Mouse (Mus musculus) gastrocnemius, postnatal 36 days (tissue): ENCODE measurements around the gene Celsr1. TPM values are rescaled to one million over a fixed set of nuclear protein-coding genes. Genes with fewer than 3 reads are reported as not detected.

Experiments
- DNase-seq, 2 experiments: peaks; one replicate each; pipeline ENCODE4 v3.0.0; 2022
- intact Hi-C: fragments of 180-260 bp; cut with DNase I; formaldehyde crosslinking; loops from one replicate; pipeline ENCODE4 v1.15.1; 2025
- total RNA-seq, 2 experiments: library from RNA; stranded (reverse); gene quantifications; 2 replicates each; pipeline ENCODE4 v1.2.3; 2021

The Celsr1 gene
- total RNA-seq, 2 experiments from 2014 or later, result 0.10 to 0.37 TPM

GRCm38 (mm10) chr15:86000706-86001292 is 32.8 kb downstream of the Celsr1 start:
- intact Hi-C loops, result no loop called here
- no peak for DNase-seq

- intact Hi-C loops, result no loop called here
- no peak for DNase-seq
These were observed 34.9 kb downstream of the Celsr1 start for GRCm38 (mm10) chr15:85998525-85999230.

DNA sequence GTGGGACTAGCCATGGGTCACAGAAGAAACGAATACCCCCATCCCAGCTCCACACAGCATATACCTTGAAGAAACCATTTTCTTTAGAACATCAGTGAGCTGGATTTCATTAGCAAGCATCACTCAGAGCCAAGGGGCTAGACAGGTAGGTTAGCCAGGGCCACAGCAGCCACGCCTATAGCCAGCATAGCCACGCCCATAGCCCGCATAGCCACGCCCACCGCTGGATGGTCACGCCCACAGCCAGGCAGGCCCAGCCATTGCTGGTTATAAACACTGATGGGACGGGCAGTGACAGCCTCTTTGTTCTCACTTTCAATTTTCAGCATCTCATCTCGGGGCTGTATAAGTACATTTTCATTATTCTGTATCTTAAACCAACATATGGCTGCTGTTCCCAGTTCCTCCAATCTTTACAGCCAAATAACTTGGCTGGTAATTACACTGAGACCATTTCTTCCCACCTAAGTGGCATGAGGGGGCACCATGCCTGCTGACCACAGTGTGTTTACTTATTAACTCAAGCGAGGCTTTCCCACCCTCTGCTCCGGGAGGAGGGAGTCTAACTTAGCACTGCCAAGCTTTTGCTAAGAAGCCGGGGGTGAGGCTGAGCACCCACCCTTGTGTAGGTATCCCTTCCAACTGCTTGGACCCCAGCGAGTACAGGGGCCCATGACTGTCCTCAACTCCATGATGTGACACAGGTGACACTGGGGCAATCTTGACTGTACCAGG is 37.4 kb downstream of the Celsr1 start:
- intact Hi-C loops, result no loop called here

GRCm38 (mm10) chr15:85994906-85995608 is 38.5 kb downstream of the Celsr1 start:
- DNase-seq, result no peak
- intact Hi-C loops, result no loop called here

More for the DNA sequence above, 37.4 kb downstream of the Celsr1 start:
- no peak for DNase-seq

DNA sequence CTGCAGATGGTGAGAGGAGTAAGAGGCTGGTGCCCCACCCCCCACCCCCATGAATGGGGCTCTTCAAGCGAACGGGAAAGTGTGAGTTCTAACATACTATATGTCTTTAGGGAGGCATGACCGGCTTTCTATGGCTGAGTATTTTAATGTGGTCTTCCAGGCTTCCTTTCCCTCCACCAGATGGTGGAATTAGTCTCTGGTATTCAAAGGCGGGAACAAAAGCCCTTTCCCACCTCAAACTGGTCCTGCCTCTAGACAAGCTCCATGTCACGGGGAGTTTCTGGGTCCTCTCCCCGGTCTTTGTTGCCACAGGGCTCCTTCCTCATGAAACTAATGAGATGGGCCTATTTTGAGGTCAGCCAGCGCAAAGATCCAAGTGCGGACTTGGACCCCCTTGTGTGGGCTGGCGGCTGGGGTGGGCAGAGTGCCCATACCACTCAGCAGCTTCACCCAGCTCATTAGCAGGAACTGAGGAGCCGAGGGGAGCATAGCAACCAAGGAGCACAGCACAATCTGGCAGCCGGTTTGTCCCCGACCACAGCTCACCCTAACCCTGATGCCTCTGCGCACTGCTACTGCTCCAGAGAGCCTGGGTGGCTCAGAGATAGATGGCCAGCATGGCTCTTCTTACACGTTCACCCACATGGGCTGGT is 39.5 kb downstream of the Celsr1 start:
- intact Hi-C loops, result no loop called here

GRCm38 (mm10) chr15:85993386-85993785 is 40.2 kb downstream of the Celsr1 start:
- intact Hi-C loops, result no loop called here
- no peak for DNase-seq

More for the DNA sequence above, 39.5 kb downstream of the Celsr1 start:
- DNase-seq, result no peak

GRCm38 (mm10) chr15:85992125-85992495 is 41.5 kb downstream of the Celsr1 start:
- intact Hi-C loops, result no loop called here
- no peak for DNase-seq

- intact Hi-C loops, result no loop called here
These were observed 42.0 kb downstream of the Celsr1 start for GRCm38 (mm10) chr15:85991453-85992124.

DNA sequence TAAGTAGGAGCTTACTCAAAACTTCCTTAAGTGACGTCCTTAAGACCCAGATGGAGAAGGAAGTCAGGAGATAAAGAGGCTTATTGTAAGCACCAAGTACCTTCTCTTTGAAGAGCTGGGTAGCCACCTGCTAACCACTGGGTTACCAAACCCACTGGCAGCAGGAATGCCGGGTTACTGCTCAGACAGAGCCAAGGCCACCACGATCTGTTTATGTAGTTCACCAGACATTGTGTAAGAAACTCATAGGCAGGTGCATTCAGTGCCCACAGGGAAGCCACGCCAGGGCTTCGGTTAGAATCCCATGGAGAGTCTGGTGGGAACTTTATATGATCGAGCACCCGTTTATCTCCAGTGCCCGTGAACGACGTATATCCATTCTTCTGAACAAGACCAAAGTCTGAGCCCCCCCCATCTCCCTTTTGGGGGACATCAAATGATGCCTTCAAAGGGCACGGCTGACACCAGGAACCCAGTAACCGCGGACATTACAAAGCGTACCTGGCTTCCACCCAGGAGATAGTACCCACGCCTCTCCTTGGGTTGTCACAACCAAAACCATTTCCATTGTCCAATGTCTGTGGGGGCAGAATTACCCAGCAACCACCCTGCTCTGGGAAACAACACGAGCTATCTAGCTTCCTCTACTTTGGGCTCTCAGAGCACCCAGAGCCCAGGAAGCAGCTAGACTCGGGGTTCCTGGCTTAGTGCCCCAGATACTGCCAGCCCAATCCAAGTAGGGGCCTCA is 42.7 kb downstream of the Celsr1 start:
- intact Hi-C loops, result no loop called here
- no peak for DNase-seq

More at GRCm38 (mm10) chr15:85991453-85992124, 42.0 kb downstream of the Celsr1 start:
- no peak for DNase-seq

GRCm38 (mm10) chr15:85987896-85988295 is 45.7 kb downstream of the Celsr1 start:
- DNase-seq, result no peak
- intact Hi-C loops, result no loop called here

GRCm38 (mm10) chr15:85986170-85986569 is 47.4 kb downstream of the Celsr1 start:
- intact Hi-C loops, result no loop called here
- no peak for DNase-seq

DNA sequence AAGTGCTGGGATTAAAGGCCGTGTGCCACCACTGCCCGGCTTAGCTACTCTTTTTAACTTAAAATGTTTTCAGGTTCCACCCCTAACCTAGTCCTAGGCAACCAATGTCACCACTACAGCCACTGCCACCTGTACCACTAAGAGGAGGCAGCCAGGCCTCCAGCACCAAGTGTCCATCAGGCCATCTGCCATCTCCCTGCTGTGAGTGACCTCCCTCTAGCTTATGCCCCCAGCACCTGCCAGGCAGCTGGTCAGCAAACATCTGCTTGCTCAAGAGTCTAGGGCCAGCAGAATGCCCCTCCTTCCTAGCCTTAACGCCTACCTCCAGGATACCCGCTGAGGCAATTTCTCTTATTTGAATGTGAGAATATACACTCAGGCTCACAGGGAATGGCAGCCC is 48.0 kb downstream of the Celsr1 start:
- intact Hi-C loops, result no loop called here
- no peak for DNase-seq

- no peak for DNase-seq
These were observed 50.4 kb downstream of the Celsr1 start for GRCm38 (mm10) chr15:85983131-85983530.

DNA sequence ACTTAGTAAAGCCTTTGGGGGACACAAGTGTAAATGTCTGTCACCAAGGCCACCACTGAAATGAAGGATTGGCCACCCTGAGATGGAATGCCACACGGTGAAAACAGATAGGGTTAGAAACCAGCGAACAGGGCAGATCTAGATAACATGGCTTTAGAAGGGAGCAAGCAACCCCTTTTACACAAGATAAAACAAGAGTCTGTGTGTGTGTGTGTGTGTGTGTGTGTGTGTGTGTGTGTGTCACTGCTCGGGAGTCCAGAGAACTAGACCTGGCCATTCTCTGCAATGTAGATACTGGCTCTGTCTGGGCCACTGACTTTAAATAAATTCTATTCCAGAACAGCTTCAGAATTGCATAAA is 51.2 kb downstream of the Celsr1 start:
- DNase-seq, result no peak
- intact Hi-C loops, result no loop called here

More at GRCm38 (mm10) chr15:85983131-85983530, 50.4 kb downstream of the Celsr1 start:
- intact Hi-C loops, result no loop called here

GRCm38 (mm10) chr15:85981768-85982415 is 51.7 kb downstream of the Celsr1 start:
- intact Hi-C loops, result no loop called here
- no peak for DNase-seq

DNA sequence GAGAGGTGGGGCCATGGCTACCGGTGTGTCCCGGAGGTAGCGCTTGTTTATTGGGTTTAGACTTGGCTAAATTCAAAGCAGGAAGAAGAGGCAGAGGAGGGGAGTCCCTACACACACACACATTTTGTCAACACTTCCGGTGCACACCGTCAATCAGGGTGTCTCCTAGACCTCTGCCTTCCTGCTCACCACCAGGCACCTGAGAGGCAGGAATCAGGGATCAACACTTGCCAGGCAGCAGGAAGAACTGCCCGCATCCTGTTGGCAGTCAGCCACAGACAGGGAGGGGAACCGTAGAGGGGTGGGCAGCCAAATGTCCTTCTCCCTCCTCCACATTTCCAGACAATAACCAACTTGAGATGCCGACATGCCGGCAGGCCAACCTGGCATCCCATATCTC is 56.5 kb downstream of the Celsr1 start:
- DNase-seq, result no peak

DNA sequence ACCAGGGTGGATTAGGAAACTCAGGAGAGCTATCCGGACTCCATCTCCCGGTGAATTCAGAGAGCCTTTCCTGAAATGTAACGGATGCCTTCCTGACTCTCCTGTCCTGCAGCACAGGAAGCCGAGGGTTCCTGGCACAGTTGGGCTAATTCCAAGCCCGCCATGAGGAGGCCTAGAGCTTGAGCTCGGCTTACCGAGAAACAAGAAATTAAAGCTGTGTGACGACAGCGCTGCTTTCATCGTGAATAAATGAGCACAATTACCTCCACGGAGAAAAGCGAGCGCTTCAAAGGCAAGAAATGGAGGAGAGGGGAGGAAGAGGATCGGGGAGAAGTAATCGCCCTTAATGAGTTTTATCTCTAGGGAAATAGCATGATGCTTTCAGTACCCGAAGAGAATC is 57.8 kb downstream of the Celsr1 start:
- intact Hi-C loops, result no loop called here
- DNase-seq, result no peak

More for the DNA sequence above, 56.5 kb downstream of the Celsr1 start:
- intact Hi-C loops, result no loop called here

GRCm38 (mm10) chr15:85971596-85971995 is 62.0 kb downstream of the Celsr1 start:
- intact Hi-C loops, result no loop called here

DNA sequence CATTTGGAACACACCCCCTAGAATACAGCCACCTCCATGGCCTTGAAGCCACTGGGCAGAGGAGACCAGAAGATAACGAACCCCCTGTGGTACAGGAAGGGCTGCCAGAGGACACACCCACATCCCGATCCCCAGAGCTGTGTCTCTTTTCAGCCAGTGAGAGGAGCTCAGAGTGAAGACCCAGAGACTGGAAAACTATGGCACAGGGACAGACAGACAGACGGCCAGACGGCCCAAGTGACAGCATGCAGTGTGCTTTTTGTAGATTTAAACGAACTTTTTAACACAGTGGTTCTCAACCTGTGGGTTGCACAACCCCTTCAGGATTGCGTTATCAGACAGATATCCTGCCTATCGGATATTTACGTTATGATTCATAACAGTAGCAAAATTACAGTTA is 63.1 kb downstream of the Celsr1 start:
- no peak for DNase-seq
- intact Hi-C loops, result no loop called here

More at GRCm38 (mm10) chr15:85971596-85971995, 62.0 kb downstream of the Celsr1 start:
- DNase-seq, result no peak
